Mouse (Mus musculus) 416B (cell line): ENCODE measurements at regions not wholly inside any gene's neighbourhood (a gene's known extent, or its start where the extent isn't known, plus 50 kb on each side); places are given as distances from the start of the nearest gene placed in this dataset.
A peak's percentile ranks its signal among the peaks of the same experiment; 100 is the strongest.

Experiments used
- DNase-seq: peaks from one replicate; pipeline ENCODE4 v3.0.0; 2011; ENCODE audit warnings: low read depth

DNA sequence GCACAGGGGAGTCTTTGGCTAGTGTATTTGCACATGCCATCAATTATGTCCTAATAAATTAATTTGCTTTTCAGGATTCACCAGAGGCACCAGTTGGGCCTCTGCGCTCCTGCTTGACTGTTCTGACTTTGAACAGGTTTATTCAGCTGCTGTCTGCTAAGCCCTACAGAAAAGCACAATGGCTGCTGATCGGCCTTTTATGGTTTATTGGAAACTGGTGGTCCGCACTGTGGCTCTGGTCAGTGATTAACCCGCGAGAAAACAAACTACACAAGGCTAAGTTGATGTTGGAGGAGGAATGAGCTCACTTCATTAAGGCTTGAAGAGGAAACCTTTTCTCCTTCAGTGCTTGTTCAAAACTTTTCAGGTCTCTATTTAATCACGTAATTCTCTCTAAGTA is 208.4 kb upstream of the Gpr101 start:
- DNase-seq: no peak

DNA sequence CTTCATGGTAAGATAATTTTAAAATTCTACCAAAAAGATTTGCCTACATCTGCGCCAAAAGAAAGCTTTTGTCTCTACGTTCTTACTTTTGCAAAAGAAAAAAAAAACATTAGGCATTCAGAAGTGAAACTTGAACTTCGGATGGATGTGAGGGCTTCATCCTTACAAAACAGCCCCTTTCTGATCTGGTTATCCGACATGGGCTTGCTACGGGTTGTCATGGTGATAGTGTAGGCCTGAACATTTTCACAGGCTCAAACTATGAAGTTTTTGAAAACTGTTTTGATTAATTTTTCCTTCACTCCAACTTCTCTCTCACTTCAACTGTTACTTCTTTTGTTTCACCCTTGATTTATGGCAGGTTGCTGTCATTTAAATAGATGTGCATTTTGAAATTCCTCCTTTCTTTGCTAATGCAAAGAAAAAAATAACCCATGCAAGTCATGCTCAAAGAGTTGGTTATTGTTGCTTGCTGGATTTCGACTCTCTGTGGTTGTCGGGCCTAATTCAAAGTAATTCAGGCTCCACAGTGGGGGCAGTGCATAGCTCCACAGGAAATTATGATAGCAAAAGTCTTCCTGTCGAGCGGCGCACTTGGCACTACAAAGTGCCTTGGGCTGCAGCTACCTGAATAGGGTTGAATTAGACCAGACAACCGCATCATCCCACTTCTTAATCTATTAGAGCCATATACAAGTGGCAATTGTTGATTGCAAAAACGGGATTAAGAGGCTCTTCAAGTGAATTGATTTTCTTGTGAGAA is 205.7 kb upstream of the Gpr101 start:
- DNase-seq: no peak

DNA sequence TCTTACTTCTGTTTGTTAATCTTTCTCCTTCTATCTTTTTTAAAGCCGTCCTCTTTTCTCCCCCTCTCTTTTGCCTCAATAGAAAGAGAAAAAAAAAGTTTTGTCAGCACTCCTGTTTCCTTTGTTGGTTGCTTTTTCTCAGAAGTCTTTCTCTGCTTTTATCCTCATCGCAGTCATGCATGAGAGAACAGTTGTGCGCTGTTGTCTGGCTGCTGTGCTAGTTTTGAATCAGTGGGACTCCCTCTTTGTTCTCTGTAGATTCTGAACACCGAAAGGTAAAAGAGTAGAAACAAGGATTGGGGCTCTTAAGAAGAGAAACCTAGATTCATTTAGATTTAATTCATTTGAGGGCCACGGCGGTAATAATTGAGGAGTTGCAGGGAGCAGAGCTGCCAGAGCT is 204.9 kb upstream of the Gpr101 start:
- DNase-seq: no peak

DNA sequence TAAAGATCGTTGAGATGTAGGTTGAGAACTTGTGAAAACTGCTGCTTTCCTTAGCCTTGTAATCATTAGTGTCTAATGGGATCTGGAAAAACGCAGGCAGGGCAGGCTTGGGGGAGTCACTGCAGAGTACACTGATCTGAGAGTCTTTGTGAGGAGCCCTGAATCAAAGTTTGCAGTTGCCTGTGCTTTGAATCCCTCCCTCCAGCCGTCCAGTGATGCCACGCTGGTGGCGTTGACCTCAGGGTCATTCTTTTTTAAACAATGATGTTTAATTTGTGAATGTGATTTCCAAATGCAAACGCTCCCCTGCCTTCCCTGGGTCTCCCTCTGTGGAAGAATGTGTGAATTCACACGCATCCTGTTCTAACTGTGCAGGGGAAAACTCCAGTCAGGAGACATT is 204.4 kb upstream of the Gpr101 start:
- DNase-seq: no peak

DNA sequence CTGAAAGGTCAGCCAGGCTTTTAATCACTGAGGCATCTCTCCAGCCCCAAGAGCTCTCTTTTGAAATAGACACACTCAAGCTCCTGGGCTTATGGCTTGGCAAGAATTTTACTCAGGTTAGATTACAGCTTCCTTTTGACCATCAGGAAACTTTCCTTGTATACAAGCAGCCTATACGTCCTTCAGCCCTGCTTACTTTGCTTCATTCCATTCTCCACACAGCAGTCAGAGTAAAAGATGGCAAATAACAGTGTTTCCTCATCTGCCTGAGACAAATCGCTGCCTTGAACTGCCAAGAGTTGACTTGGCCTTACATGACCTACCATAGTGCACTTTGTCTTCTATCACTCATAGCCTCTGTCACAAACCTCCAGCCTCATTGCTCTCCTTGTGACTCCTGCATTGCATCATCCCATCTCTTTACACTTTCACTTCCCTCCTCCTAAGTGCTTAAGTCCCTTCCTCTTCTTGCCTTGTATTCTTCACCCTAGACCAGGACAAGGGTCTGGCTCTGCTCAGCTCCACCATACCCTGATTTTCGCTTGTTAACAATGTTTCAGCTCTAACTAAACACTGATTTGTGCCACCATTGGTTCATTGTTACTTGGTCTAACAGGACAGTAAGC is 203.2 kb upstream of the Gpr101 start:
- no peak for DNase-seq

DNA sequence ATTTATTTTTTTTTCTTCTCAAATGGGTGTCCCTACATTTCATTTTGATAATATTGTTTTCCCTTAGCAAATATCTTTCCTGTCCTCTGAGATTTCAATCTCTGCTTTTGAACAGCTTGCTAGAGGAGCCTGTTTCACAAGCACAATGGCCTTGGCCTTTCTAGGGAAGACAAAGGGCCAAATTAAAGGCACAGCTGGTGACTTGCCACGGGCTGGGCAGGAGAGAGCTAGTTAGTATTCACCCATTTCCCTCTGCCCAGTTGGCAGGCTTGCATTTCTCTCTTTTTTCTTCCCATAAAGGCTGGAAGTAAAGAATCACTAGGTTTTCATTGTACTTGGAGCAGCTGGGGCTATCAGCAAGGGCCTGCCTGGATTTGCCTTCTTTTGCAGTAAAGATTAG is 188.9 kb upstream of the Gpr101 start:
- DNase-seq: no peak

DNA sequence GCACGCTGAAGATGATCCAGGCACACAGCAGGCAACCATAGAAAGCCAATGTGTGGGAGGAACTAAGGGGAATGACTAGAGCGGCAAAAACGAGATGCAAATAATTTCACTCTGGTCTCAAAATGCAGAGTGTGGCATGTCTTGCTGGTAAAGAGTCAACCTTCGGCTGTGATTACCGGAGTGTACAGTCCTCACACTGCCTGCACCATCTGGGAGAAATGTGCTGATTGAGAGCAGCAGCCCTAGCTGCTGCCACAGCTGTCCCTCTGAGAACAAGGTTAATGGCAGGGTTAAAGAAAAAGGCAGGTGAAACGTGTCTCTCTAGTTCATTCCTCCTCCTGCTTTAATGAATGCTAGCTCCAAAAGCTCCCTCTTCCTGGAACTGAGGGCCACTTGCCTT is 173.2 kb upstream of the Gpr101 start:
- DNase-seq: no peak

DNA sequence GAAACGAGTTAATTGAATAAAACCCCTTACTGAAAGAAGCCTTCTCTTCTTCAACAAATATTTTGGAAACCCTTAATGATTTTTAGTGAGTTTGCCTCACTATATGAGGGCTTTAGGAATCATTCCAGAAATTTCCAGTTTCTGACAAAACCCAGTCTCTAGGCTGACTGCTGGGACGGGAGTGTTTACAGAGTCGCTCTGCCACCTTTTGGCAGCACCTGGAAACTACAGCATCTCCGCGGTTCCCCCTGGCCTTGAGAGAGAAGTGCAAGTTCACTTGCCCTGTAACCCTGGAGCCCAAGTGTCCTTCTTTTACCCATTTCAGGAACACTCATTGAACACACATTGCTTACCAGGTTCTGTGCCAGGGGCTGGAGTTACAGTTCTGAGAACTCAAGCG is 171.4 kb upstream of the Gpr101 start:
- peak; percentile 25 for DNase-seq

DNA sequence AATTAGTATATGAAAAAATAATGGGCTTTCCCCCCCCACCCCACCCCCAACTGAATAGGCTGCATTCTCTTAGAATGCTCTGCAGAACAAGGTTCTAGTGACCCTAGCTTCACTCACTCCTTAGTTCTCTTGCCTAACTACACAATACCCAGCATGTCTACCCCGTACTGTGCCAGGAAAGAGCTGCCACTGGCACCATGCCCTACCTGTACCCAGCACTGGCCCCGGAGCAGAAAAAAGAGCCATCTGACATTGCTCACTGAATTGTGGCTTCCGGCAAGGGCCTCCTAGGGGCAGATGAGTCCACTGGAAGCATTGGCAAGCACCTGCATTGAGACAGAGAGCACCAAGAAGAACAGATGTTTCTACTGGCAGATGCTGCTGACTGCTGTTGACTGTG is 156.0 kb upstream of the Gpr101 start:
- DNase-seq: no peak

DNA sequence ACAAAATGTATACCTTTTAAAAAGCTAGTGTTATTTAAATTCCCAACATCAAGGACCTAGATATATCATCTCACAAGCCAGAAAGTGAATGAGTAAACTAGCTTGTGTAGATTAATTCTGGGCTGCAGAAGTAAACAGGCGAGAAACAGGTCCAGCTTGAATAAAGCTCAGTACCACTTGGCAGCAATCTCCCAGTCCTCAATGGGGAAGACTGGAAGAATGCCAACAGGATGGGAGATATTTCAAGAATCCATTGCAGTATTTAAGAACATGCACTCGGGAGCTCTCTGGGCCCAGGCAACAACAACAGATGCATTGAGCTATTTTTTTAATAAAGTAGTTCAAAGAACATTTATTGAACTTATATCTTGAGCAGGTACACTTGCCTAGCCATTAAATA is 152.5 kb upstream of the Gpr101 start:
- no peak for DNase-seq

DNA sequence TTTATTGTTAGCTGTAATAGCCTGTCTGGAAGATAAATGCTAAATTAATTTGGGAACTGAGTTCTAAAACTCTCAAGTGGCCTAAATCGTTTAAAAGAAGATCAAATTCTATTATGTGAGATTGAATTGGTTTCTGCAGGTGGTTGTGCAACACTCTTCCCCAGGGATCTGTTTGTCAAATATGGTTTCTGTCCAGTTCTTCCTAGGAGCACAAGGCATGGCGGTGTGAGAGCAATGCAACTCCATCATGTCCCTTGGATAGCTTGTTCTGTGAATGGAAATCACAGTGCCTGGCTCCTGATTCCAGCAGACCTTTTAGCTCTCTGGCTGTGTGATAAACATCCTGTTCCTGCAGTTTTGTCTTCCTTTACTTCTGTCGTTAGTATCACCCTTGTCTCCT is 151.9 kb upstream of the Gpr101 start:
- DNase-seq: no peak
